Mouse (Mus musculus) T-helper 1 cell (primary cell): ENCODE results near the gene Hivep2.

Experiments used
- in situ Hi-C: fragments of 300-600 bp; cut with MboI, MseI; formaldehyde crosslinking; loops from one replicate; pipeline ENCODE4 v1.15.1; 2025; ENCODE audit warnings: high pct_unique_total_duplicates

Hivep2 gene

DNA sequence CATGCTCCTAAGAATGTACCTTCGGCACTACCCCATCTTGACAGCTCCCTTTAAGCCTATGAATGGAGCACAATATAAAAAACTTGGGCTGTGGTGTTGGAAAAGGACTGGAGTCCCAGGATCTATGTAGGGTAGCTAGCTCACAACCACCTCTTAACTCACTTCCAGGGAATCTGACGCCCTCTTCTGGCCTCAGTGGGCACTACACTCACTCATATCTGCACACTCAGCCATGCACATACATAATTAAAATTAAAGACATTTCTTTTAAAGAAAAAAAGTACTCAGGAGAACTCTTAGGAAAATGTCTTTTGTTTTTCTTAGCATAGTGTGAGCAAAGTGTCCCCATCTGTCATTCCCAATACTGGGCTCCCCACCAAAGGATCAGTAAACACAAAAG is 81.1 kb downstream of the Hivep2 start:
- in situ Hi-C loops = no loop called here

DNA sequence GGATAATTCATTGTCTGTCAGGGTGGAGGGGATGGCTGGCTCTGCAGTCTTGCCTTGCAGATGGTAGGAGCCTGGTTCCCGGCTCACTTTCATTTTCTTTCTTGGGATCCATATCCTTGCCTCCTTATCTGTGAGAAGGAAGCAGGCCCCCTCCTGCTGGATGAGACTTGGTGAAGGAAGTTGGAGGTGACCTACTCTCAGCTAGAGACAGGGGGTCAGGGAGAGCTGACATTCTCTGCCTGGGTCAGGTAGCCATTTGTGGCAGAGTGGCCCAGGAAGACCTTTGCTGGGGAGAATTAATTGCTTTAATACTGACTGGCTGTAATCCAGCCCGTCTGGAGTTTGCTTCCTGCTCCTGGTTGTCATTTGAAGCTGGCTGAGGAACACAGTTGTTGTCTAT is 81.8 kb downstream of the Hivep2 start:
- in situ Hi-C loops = no loop called here

DNA sequence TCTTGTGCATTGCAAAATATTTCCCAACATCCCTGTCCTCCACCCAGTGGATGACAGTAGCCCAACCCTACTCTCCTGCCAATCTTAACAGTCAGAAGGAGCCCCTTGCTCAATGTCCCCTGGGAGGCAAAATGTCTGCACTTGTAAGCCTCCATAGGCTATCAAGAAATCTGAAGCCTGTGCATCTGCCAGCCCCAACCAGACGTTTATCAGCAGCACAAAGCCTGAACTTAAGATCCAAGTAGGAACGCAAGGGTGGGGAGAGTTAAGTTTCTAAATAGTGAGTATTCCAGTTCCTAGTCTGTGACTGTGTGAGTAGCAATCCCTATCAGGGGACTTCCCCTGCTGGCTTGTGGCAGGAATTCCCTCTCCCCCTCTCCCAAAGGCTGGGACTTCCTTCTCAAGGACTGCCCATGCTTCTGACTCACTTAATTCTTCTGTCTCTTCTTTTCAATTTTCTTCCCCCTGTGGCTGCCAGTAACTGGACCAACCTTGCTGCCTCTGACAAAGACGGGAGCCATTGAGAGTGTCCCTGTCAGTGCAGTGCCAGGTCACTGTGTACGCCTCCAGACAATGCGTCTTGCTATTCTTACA is 82.5 kb downstream of the Hivep2 start:
- in situ Hi-C loops = no loop called here

DNA sequence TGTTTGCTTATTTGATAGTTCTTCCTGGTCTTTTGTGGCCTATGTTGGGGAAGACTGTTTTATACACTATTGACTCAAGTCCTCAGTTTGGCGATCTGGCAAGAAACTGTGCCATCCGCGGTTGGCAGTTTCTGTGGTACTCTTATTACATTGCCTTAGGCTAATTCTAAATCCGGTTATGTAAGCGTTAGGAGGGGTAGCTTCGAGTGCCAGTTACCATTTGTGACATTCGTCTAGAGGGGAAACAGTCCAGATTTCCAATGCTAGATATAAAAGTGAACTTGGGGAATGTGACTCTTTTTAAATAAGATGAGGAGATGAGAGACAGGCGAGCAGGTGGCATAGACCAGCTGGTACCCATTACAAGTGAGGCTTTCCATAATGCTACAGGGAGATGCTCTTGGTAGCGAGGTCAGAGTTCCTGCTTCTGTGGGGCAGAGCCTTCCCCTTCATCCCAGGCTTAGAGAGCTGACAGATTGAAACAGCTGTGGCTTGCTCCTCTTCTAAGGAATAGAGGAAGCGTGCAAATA is 83.1 kb downstream of the Hivep2 start:
- in situ Hi-C loops = no loop called here

DNA sequence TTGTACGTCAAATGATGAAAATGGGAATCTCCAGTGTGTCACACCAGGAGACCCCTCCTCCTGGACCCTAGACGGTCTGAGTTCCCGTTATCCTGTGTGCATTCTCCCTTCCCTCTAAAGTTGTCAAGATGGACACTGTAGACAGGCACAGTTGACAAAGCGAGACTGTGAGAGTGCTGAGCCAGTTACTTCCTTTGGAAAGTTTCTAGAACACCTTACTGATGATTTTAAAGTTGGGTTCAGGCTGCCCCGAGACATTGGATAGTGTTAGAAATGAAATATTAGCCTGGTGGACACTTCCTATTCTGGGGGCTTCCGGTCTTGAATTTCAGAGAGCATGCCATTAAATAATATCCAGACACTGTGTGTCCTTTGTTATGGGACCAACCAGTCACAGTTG is 83.8 kb downstream of the Hivep2 start:
- in situ Hi-C loops = loop anchor here (10.0 kb wide), 1 partner anchor 175 kb away; no protein-coding TSS in a partner anchor

DNA sequence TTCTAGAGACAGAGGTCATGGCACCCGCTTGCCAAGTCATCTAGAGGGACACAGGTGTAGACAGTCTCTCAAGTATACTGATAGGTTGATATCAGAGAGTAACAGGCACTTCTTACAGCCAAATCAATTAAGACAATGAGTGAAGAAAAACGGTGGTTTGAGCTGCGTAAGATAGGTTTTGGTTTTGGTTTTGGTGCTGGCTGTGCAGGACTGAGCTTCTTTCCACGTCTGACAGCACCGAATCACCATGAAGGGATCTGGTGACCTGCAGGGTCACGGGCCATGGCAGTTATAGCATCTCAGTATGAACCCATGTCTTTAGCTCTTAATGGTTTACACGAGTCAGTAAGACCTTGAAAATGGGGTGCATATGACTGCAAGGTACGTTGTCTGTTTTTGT is 84.7 kb downstream of the Hivep2 start:
- in situ Hi-C loops = loop anchor here (10.0 kb wide), 1 partner anchor 176 kb away; no protein-coding TSS in a partner anchor

DNA sequence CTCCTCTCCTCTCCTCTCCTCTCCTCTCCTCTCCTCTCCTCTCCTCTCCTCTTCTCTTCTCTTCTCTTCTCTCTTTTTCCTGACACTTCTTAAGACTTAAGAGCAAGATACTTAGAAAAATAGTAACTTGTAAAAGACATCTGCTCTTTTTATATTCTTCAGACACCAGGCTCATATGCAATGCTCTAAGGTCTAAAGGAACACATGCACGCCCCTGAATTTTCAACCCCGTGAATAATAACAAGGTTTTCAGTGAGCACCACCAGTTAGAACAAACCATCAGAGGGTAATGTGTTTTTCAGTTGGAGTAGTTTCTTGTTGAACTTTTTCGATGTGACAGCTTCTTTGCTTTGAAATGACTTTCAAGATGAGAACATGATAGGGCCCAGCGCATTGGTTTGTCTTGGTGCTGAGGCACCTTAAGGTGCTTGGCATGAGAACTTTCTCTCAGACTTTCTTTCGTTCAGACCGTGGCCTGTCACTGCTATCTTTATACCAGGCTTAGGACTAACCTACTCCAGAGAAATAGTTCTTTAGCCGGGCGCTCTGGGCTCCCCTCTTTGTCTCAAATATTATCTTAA is 86.3 kb downstream of the Hivep2 start:
- in situ Hi-C loops = loop anchor here (10.0 kb wide), 1 partner anchor 177 kb away; no protein-coding TSS in a partner anchor

DNA sequence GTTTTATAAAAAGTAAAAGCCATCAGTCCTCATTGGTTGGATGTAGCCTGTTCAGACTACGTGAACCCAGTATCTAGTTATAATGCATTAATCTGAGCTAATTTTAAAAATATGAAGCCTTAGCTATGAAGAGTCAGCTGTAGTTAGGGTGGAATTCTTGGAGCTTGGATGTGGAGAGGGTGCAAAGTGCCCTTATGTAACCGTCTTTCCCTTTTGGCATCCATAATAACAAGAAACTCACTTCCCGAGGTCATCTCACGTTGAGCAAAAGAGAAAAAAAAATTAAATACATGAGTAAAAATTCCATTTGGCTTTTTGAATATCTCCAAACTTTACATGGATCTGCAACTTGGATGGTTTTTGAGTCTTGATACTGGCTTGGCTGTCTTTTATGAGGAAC is 89.0 kb downstream of the Hivep2 start:
- in situ Hi-C loops = loop anchor here (10.0 kb wide), 1 partner anchor 180 kb away; no protein-coding TSS in a partner anchor

DNA sequence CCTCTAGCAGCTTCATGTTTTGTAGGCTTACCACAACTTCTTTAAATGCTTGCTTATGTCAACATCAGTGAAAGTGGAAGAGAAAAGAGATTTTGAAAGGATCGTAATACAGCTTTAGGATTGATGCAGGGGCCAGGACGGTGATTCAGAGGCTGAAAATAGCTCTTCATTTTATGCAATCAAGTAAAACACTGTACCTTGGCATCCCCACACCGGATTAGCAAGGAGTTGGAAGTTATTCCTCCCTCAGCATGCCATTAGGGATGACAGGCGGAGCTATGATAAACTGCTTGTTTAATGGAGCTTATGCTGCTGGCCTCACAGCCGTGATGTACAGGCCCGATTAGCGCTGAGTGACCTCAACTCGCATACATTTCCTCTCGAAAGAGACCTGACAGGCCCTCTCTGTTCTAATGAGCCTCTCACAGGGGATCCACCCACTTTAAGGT is 89.7 kb downstream of the Hivep2 start:
- in situ Hi-C loops = loop anchor here (10.0 kb wide), 1 partner anchor 181 kb away; no protein-coding TSS in a partner anchor

DNA sequence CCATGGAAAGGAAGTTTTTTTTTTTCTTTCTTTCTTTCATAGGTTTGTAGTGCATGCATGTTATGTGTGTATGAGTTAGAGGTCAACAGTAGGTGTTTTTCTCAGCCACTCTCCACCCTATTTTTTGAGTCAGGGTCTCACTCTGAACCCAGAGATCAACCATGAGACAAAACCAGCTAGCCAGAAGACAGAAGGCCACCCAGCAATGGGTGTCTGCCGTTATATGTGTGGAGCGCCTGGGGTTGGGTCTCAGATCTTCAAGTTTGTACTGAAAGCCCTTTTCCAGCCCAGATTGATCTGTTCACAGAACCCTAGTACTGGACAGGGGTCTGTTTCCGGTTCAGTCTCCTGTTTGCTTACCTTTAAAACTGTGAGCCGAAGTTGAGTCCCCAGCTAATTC is 90.2 kb downstream of the Hivep2 start:
- in situ Hi-C loops = loop anchor here (10.0 kb wide), 1 partner anchor 181 kb away; no protein-coding TSS in a partner anchor

DNA sequence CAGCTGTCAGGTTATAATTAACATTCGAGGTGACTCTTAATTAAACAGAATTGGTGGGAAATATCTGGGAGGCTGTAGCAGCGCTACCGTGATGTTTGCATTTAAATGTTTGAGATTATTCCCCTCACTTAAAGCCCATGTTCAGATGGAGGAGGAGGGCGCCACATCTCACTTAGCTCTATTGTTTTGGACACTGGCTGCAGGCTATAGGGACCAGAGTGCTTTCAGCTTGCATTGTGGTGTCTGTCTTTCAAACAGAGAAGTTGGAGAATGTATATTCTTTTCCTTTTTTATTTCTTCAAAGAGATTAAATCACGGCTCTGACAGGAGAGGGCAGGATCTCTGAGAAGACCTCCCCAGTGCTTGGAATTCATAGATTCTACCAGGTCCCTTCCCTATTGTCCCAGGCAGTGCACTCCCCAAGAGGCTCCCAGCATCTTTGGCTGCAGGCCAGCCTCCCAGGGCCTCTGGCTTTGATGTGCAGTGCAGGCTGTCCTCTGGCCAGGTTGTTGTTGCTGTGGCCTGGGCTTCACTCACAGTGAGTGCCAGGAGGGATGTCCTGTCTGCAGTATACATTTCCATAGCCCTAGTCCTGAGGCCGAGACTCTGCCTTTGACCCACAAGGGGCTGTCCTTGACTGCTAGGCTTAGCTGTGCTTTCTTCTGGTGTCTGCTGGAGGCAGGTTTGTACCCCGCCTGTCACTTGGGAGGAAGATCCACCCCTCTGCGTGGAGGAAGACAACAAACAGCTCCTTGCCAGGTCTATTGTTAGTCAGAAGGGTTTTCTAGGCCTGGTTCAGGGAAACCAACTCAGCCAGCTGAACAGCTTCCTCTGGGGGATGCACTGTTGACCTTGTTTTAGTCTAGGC is 90.9 kb downstream of the Hivep2 start:
- in situ Hi-C loops = loop anchor here (10.0 kb wide), 1 partner anchor 182 kb away; no protein-coding TSS in a partner anchor

DNA sequence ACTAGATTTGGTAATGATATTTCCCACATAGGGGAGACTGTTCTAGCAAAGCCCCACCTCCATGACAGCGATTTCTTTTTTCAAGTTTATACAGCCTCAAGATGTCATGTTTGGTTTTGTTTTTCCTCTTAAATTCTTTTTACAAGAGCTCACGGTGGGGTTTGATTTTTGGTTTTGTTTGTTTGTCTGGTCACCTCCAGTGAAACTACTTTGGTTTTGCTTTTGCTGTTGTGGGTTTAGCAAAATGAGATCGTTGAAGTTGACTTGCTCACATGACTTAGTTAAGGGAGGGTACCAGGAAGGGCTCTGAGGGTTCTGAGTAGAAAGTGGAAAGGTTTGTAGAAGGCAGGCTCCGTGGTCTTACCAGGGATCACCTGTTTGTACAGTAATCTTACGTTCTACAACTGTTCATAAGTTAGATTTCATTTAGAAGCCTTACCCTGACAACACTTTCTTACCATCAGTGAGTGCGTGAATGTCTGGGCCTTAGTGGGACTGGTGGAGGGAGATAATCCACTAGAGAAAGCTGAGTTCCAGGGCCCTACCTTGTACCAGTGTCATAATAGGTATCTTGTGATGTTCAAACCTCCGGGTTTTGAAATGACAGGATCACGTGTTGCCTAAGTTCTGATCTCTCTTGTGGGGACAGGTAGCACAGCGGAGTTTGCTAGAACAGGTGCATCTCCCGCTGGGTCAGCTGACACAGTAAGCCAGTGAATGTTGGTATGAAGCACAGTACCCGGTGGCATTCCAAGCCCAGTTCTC is 92.1 kb downstream of the Hivep2 start:
- in situ Hi-C loops = loop anchor here (10.0 kb wide), 1 partner anchor 183 kb away; no protein-coding TSS in a partner anchor

DNA sequence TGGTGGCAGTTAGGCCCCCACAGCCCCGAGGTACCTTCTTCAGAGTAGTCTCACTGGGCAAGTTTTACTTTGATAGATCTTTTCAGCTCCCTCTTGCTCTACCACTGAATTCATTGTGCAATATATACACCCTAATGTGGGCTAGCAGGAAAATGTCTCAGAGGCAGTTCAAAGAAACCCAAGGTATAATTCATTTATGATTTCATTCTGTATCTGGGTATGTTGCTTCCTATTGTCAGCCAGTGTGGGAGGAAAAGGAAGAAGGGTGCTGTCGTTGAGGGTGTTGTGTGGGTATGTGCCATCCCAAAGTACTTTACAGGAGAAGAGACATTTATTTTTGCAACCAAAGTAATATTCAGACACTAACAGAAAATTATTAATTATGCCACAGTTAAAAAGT is 92.9 kb downstream of the Hivep2 start:
- in situ Hi-C loops = loop anchor here (10.0 kb wide), 1 partner anchor 184 kb away; no protein-coding TSS in a partner anchor

DNA sequence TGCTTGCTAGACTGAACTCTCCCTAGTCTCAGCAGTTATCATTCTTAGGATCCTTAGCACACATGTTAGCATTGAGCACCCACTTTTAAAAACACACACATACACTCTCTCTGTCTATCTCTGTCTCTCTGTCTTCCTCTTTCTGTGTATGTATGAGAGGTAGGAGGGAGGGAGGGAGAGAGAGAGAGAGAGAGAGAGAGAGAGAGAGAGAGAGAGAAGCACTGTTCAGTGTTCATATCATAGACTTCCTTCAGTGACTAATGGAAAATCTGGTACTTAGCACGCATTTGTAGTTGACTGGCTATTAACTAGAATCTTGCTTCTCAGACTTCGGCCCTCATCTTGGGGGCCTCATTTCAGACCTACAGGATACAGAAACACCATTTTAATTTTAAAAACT is 93.7 kb downstream of the Hivep2 start:
- in situ Hi-C loops = loop anchor here (10.0 kb wide), 1 partner anchor 185 kb away; no protein-coding TSS in a partner anchor

DNA sequence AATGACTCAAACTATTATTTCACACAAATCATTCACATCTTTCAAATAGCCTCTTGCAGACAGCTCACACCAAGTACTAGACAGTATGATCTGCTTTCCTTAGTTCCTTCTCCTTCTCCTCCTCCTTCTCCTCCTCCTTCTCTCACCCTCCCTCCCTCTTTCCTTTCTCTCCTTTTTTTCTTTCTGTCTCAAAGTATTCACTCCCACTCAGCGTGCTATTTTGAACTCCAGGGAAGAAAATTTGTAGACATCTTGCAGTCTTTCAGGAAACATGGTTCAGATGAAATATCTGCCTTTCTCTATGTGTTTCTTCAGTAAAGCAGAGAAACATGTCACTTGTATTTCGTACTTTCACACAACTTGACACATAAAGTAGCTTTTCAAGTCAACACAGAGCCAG is 94.4 kb downstream of the Hivep2 start:
- in situ Hi-C loops = no loop called here

DNA sequence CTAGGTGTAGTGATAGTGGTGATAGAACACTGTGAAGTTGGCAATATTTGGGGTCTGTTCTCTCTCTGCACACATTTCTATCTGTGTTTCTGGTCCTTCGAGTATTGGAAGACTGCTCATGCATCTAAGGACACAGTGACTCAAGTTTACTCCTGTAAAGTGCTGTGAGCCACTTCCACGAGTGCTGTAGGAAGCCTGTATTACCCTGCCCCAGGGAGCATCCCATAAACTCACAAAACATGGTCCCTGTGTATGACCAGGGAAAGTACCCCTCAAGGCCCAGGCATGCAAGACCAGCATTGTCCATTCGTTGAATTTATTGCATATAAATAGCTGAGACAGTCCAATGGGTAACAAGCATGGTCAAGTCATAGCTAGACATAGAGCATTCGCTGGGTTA is 97.4 kb downstream of the Hivep2 start:
- in situ Hi-C loops = no loop called here

DNA sequence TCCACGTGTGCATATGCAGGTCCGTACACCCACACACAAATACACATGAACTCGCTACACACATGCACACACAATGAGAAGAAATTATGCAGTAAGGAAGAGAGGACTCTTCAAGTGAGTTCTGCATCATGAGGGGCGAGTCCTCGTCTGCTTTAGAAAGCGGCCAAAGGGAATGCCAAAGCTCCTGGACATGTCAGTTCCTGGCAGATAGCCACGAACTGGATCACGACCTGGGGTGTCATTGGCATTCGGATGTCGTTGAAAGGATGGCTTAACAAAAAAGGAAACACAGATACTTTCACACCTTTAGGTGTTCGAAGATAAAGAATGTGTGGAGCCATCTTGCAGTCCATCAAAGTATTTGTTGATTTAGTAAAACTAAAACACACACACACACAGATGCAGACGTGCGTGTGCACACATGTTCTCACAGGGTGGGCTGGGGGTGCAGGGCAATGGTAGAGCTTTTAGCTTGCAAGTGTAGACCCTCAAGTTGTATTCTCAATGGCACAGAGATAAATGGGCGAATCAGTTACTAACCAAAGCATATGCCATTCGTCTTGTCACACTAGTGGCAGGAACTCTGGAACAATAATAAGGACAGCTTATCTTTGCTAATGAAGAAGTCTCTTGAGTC is 99.0 kb downstream of the Hivep2 start:
- in situ Hi-C loops = no loop called here

DNA sequence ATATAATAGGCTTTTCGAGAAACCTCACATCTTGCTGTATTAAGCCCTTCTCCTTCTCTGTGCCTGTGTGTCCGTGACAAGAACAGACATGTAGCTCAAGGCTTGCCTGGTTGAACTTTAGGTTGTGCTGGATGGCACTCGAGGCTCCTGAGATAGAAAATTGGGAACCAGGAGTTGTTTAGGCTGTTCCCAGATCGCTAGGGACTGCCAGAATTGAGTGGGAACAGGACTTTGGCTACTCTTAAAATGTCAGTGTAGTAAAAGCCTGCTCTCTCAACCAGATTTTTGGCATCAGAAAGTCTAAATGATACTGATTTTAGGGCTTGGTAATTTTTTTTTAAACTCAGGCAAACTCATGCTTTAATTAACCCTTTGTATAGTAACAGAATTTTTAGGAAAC is 101.9 kb downstream of the Hivep2 start:
- in situ Hi-C loops = no loop called here

DNA sequence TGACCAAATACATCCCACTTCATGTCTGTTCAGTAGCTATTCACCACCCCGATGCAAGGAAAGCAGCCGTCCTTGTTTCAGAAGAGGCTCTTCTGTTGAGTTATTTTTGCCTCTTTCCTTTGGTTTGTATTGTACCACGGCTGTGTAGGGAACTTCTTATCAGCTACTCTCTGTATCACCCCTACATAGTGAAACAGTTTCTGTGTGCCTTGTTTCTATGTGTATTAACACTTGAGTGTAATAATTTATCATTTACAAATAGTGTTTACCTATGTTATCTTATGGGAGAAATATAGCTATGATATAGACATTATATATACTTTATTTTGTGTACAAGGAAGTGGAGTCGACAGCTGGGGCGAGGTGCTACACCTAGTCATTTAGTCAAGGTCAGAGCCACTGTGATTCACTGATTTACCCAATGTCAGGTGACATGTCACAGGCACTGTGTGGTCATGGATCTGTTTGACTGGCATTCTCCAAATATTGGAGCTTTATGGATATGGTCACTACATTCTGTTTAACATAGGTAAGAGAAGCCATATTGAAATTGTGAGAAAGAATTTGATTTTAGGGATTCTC is 104.7 kb downstream of the Hivep2 start:
- in situ Hi-C loops = no loop called here

DNA sequence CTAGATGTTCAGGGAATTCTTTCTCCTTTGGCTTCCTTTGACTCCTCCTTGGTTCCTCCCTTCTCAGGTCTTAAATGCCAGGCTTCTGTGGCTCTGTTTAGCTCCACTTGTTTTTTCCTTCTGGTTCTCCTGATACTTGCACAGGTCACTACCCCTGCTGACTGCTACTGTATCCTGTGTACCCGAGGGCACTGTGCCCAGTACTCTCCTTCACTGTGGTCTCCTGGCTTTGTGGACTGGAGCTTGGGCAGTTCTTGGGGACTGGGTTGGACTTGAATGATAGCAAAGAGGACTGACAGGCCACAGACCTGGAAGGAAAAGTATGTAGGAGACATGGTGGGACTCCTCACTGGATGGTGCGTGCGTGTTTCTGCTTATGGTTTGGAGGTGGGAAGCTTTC is 106.6 kb downstream of the Hivep2 start:
- in situ Hi-C loops = no loop called here
